Mouse (Mus musculus) MEL (cell line): ENCODE measurements around the gene Oaz2. TPM values are rescaled to one million over a fixed set of nuclear protein-coding genes. Genes with fewer than 3 reads are reported as not detected.
A peak's percentile ranks its signal among the peaks of the same experiment; 100 is the strongest.
"Not testable (repeated sequence)": the region's sequence is repeated elsewhere in the genome, so short reads cannot be mapped to it uniquely, and the experiment has no call there.

Experiments
- DNase-seq: peaks from one replicate; pipeline ENCODE4 v3.0.0; 2011; ENCODE audit warnings: low read depth, low spot score
- H3K27ac ChIP-seq: 2 replicates; pipeline ENCODE4 v1.5.1; 2012; ENCODE audit warnings: low read depth, mild to moderate bottlenecking, control low read depth, low read length, moderate library complexity; ENCODE audit not compliant: control insufficient read depth
- H3K27me3 ChIP-seq, 2 experiments: fragments of 150-350 bp in 1 of 2; sonication (generic) in 1 of 2; 2 replicates each; pipeline ENCODE4 v1.6.1; 2012; ENCODE audit warnings: low read length in 2 of 2, mild to moderate bottlenecking in 2 of 2, improper control_type of control experiment in 1 of 2, moderate library complexity in 1 of 2; ENCODE audit not compliant: insufficient read depth in 2 of 2, control insufficient read depth in 1 of 2
- H3K36me3 ChIP-seq, 2 experiments: 2 replicates each; pipeline ENCODE4 v1.6.1; 2012 to 2014; ENCODE audit warnings: low read length in 2 of 2, improper control_type of control experiment in 1 of 2, inconsistent platforms in 1 of 2, mild to moderate bottlenecking in 1 of 2; ENCODE audit not compliant: insufficient read depth in 2 of 2, control insufficient read depth in 1 of 2
- H3K4me1 ChIP-seq, 2 experiments: fragments of 150-350 bp in 1 of 2; sonication (generic) in 1 of 2; 2 replicates each; pipeline ENCODE4 v1.6.1; 2012; ENCODE audit warnings: low read length in 2 of 2, improper control_type of control experiment in 1 of 2, mild to moderate bottlenecking in 1 of 2; ENCODE audit not compliant: insufficient read depth in 2 of 2, control insufficient read depth in 1 of 2
- H3K4me3 ChIP-seq, 2 experiments: fragments of 150-350 bp in 1 of 2; sonication (generic) in 1 of 2; 2 replicates each; pipeline ENCODE4 v1.5.1; 2012; ENCODE audit warnings: low read depth in 2 of 2, low read length in 2 of 2, mild to moderate bottlenecking in 2 of 2, moderate library complexity in 2 of 2, control low read depth in 1 of 2, improper control_type of control experiment in 1 of 2; ENCODE audit not compliant: control insufficient read depth in 1 of 2, insufficient read depth in 1 of 2
- H3K79me2 ChIP-seq: 2 replicates; pipeline ENCODE4 v1.6.1; 2012; ENCODE audit warnings: mild to moderate bottlenecking, low read length, moderate library complexity; ENCODE audit not compliant: control insufficient read depth, poor library complexity, insufficient read depth
- H3K9ac ChIP-seq: 2 replicates; pipeline ENCODE4 v1.6.1; 2012; ENCODE audit warnings: low read depth, mild to moderate bottlenecking, control low read depth, low read length, moderate library complexity; ENCODE audit not compliant: control insufficient read depth, poor library complexity, severe bottlenecking
- H3K9me3 ChIP-seq: fragments of 150-350 bp; sonication (generic); replicated peaks from 2 replicates; pipeline ENCODE4 v1.6.1; 2012; ENCODE audit warnings: mild to moderate bottlenecking, low read length, improper control_type of control experiment, moderate library complexity; ENCODE audit not compliant: insufficient read depth
- ETS1 ChIP-seq: IDR thresholded peaks from 2 replicates; pipeline ENCODE4 v1.6.1; 2012; ENCODE audit warnings: low read depth, mild to moderate bottlenecking, inconsistent platforms, low read length, improper control_type of control experiment, moderate library complexity
- GATA1 ChIP-seq: IDR thresholded peaks from 2 replicates; pipeline ENCODE4 v1.6.1; 2011; ENCODE audit warnings: low read depth, low read length, improper control_type of control experiment
- HCFC1 ChIP-seq: IDR thresholded peaks from 2 replicates; pipeline ENCODE4 v1.6.1; 2012; ENCODE audit warnings: low read depth, mild to moderate bottlenecking, inconsistent platforms, low read length, improper control_type of control experiment, moderate library complexity
- JUND ChIP-seq: IDR thresholded peaks from 2 replicates; pipeline ENCODE4 v1.6.1; 2011; ENCODE audit warnings: low read depth, mild to moderate bottlenecking, improper control_type of control experiment, low read length
- MAFK ChIP-seq: IDR thresholded peaks from 2 replicates; pipeline ENCODE4 v1.6.1; 2011; ENCODE audit warnings: low read depth, mild to moderate bottlenecking, low read length, improper control_type of control experiment, borderline replicate concordance
- MAX ChIP-seq: IDR thresholded peaks from 2 replicates; pipeline ENCODE4 v1.6.1; 2011; ENCODE audit warnings: low read length, improper control_type of control experiment
- MXI1 ChIP-seq: IDR thresholded peaks from 2 replicates; pipeline ENCODE4 v1.6.1; 2011; ENCODE audit warnings: mild to moderate bottlenecking, low read depth, low read length, improper control_type of control experiment
- MYC ChIP-seq: IDR thresholded peaks from 2 replicates; pipeline ENCODE4 v1.6.1; 2011; ENCODE audit warnings: low read depth, mild to moderate bottlenecking, low read length, improper control_type of control experiment, moderate library complexity
- NELFE ChIP-seq: IDR thresholded peaks from 2 replicates; pipeline ENCODE4 v1.6.1; 2011; ENCODE audit warnings: low read depth, low read length, improper control_type of control experiment
- RCOR1 ChIP-seq: IDR thresholded peaks from 2 replicates; pipeline ENCODE4 v1.6.1; 2012; ENCODE audit warnings: low read depth, mild to moderate bottlenecking, inconsistent platforms, low read length, improper control_type of control experiment
- SIN3A ChIP-seq: IDR thresholded peaks from 2 replicates; pipeline ENCODE4 v1.6.1; 2012; ENCODE audit warnings: low read length, improper control_type of control experiment, inconsistent platforms
- SMC3 ChIP-seq: IDR thresholded peaks from 2 replicates; pipeline ENCODE4 v1.6.1; 2011; ENCODE audit warnings: low read depth, low read length, improper control_type of control experiment
- TAL1 ChIP-seq: IDR thresholded peaks from 2 replicates; pipeline ENCODE4 v1.6.1; 2012; ENCODE audit warnings: mild to moderate bottlenecking, inconsistent platforms, low read length, moderate library complexity, mixed read lengths
- TBP ChIP-seq: IDR thresholded peaks from 2 replicates; pipeline ENCODE4 v1.8.0; 2011; ENCODE audit warnings: low read depth, low read length, improper control_type of control experiment
- TCF12 ChIP-seq: IDR thresholded peaks from 2 replicates; pipeline ENCODE4 v1.6.1; 2014; ENCODE audit warnings: low read depth, mild to moderate bottlenecking, inconsistent platforms, low read length, improper control_type of control experiment, moderate library complexity
- USF1 ChIP-seq: IDR thresholded peaks from 2 replicates; pipeline ENCODE4 v1.6.1; 2014; ENCODE audit warnings: low read depth, mild to moderate bottlenecking, inconsistent platforms, low read length, improper control_type of control experiment, moderate library complexity
- USF2 ChIP-seq, 2 experiments: IDR thresholded peaks; 2 replicates each; pipeline ENCODE4 v1.6.1; 2011 to 2012; ENCODE audit warnings: improper control_type of control experiment in 2 of 2, low read length in 2 of 2, borderline replicate concordance in 1 of 2, inconsistent platforms in 1 of 2, low read depth in 1 of 2, mild to moderate bottlenecking in 1 of 2; ENCODE audit not compliant: insufficient read depth in 1 of 2
- ZKSCAN1 ChIP-seq: IDR thresholded peaks from 2 replicates; pipeline ENCODE4 v1.6.1; 2012; ENCODE audit warnings: low read depth, mild to moderate bottlenecking, inconsistent platforms, low read length, improper control_type of control experiment, moderate library complexity
- ZMIZ1 ChIP-seq: IDR thresholded peaks from 2 replicates; pipeline ENCODE4 v1.6.1; 2012; ENCODE audit warnings: low read depth, mild to moderate bottlenecking, inconsistent platforms, low read length, improper control_type of control experiment, moderate library complexity
- polyA plus RNA-seq, 2 experiments: library from polyadenylated mRNA; stranded (reverse) in 1 of 2; unstranded in 1 of 2; fragments of >175 nt in 1 of 2; fragments of >200 nt in 1 of 2; gene quantifications; 2 replicates each; pipeline versions ENCODE4 v1.2.1 to v1.2.4; 2012; ENCODE audit warnings: low replicate concordance in 2 of 2, low read depth in 1 of 2; ENCODE audit not compliant: insufficient read length in 2 of 2, insufficient read depth in 1 of 2, missing spikeins in 1 of 2
- total RNA-seq: library from RNA; depleted of rRNA; stranded (reverse); fragments of 300-350 nt; gene quantifications from 2 replicates; pipeline ENCODE4 v1.2.3, GENCODE M21; 2012

Gene Oaz2
- total and polyA plus RNA-seq, 3 experiments, result 16.4 to 34.6 TPM; not detected in 1

GRCm38 (mm10) chr9:65684704-65685103, 16.9 kb downstream of the Oaz2 start:
- Histone ChIP-seq H3K79me2 (no peaks in the 10 kb centered on the region), H3K4me1 (peaks cover 6% of the 10 kb centered on the region in 2 experiments; a peak in 2 of 4 replicates), H3K9ac (no peak overlapping the region), H3K36me3 (peaks cover 0 to 8% of the 10 kb centered on the region in 2 experiments), H3K9me3 (no peaks in the 10 kb centered on the region), H3K4me3 (no peak overlapping the region), H3K27me3 (no peaks in the 10 kb centered on the region), H3K27ac (no peak overlapping the region)
- TF ChIP-seq JUND (no peak), GATA1 (0 out of 2 replicates have a peak, but pooled peaks have one; percentile 42)
- DNase-seq, result peak; percentile 40

- Histone ChIP-seq H3K36me3 (peaks cover 4 to 18% of the 10 kb centered on the region in 2 experiments), H3K4me1 (peaks cover 5 to 15% of the 10 kb centered on the region in 2 experiments)
- not testable (repeated sequence) for H3K79me2 ChIP-seq, H3K27ac ChIP-seq, H3K4me3 ChIP-seq, DNase-seq, H3K9me3 ChIP-seq, H3K9ac ChIP-seq, H3K27me3 ChIP-seq
These were observed 22.1 kb downstream of the Oaz2 start for GRCm38 (mm10) chr9:65689869-65690268.

- no peak for DNase-seq
- Histone ChIP-seq H3K79me2 (no peaks in the 10 kb centered on the region), H3K27ac (no peak overlapping the region), H3K4me1 (peaks cover 4 to 13% of the 10 kb centered on the region in 2 experiments), H3K27me3 (no peaks in the 10 kb centered on the region), H3K36me3 (peaks cover 7 to 16% of the 10 kb centered on the region in 2 experiments), H3K9ac (no peak overlapping the region), H3K9me3 (no peaks in the 10 kb centered on the region), H3K4me3 (no peak overlapping the region)
- TF ChIP-seq TCF12 (no peak), MXI1 (no peak), ZKSCAN1 (no peak), ETS1 (no peak), USF2 (IDR thresholded peaks at IDR 0.05; ENCODE audit: borderline replicate concordance in 1 of 2, insufficient read depth in 1 of 2, low read depth in 1 of 2, low read length in 2 of 2) (no peak), RCOR1 (no peak), NELFE (no peak), USF1 (no peak), MAFK (no peak), MAX (no peak), TAL1 (no peak), MYC (no peak), SMC3 (no peak), ZMIZ1 (no peak), TBP (no peak), JUND (no peak), HCFC1 (no peak), SIN3A (no peak), GATA1 (no peak)
These were observed 24.7 kb downstream of the Oaz2 start for GRCm38 (mm10) chr9:65692466-65692865.
